Mouse (Mus musculus) spleen, embryonic (tissue): ENCODE measurements around the gene Pkn2.

Source experiments
- CTCF ChIA-PET: fragments of 350-600 bp; sonication (Branson Sonifier 250); formaldehyde crosslinking; loops from one replicate; lab custom pipeline; 2022; lab: Charles Lee

Pkn2 gene

GRCm38 (mm10) chr3:142881872-142882623 lies at the start of gene Pkn2:
Gene Pkn2 (minus strand): TSS chr3:142882004.
- CTCF ChIA-PET: no interaction called here

DNA sequence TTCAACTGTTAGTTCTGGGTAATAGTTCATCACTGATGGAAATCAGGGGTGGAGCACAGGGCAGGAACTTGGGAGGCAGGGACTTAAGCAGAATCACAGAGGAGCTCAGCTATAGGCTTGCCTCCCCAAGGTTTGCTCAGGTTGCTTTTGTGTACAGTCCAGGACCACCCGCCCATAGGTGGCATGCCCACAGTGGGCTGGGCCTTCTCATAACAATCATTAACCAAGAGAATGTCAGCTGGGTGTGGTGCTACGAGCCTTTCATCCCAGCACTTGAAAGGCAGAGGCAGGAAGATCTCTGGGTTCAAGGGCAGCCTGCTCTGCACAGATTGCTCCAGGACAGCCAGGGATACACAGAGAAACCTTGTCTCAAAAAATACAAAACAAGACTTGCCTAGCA lies 48.1 kb upstream of the Pkn2 start:
- CTCF ChIA-PET: no interaction called here

DNA sequence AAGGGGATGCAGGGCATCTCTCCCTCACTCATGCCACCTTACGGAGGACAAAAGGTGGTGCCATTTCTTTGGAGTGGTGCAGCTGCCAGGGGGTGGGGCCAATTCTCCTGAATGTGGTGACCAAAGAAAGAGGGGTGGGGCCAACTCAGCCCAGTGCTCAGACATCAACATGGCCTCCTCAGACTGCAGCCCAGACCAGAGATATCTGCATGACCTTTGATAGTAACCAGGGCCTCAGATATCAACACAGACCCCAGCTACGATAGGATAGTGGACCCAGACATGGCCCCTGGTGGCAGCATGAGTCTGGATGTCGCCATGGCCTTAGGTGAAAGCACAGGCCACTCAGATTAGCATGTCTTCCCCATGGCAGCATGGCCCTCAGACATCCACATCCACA lies 45.5 kb upstream of the Pkn2 start:
- CTCF ChIA-PET: no interaction called here

DNA sequence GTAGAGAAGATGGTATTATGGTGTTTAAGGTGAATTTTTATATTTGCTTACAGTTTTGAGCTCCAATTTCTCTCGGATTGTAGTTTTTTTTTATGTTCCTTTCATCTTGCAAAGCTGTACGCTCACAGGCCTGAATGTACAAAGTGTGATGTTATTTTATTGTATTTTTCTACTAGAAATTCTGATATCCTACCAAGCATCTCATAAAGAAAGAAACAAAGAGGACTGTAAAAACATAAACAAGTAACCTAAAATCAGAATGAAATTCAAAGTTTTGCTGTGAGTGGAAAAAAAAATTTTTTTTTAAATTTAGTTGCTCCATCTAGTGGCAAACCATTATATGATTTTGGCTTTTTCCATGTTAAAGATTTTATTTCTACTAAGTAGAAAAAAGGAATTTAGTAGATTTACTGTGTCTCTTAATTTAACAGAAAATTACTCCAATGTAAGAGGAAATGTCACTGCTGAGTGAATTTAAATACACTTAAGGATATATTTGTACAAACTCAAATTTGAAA lies 43.1 kb upstream of the Pkn2 start:
- CTCF ChIA-PET: interaction anchor here (0.7 kb wide), 1 partner anchor 122 kb away, joined by 3 read pairs; no protein-coding TSS in a partner anchor

DNA sequence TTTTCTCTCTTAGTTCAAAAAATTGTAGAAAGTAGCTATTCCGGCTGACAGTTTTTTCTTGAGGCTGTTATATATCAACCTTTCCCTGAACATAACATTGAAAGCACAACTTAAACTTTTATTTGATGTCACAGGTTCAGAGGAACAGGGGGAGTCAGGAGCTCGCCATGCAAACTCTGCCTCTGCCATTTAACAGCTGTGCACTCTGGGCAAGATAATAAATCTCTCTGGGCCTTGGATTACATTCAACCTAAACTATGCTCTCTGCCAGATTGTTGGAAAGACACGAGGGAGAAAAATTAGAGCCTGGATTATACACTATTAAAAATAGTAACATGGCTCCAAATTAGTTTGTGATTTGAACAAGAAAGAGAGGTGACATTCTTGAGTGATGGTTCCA lies 37.3 kb upstream of the Pkn2 start:
- CTCF ChIA-PET: no interaction called here

GRCm38 (mm10) chr3:142917760-142918439 lies 36.1 kb upstream of the Pkn2 start:
- CTCF ChIA-PET: no interaction called here

DNA sequence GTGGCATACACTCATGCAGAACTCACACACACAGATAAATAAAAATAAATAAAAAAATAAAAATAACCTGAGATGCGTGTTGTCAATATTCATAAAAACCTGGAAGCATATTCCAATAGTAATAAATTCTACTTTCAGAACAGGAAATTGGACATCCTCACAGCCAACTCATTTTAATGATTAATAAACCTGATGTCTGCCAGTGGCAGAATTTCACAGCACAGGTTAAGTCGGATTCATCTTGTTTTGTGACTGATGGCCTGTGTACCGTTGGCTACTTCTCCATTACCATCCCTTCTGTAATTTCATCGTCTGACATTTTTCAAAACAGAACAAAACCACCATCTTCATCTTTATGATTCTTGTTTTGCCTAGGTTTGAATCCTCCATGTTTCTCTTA lies 35.4 kb upstream of the Pkn2 start:
- CTCF ChIA-PET: no interaction called here

DNA sequence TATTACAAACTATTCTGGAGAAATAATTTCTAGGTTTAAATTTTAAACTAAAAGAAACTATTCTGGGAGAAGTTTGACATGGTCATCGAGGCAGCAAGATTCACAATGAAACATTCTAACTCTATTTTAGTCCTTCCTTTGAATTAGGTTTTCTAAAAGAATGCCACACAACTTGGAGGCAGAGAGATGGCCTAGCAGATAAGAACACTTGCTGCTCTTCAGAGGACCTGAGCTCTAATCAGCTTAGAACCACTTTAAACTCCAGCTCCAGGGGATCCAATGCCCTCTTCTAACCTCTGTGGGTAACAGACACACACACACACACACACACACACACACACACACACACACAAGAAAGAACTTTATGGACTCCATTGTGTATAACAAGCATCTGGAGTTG lies 31.5 kb upstream of the Pkn2 start:
- CTCF ChIA-PET: no interaction called here

DNA sequence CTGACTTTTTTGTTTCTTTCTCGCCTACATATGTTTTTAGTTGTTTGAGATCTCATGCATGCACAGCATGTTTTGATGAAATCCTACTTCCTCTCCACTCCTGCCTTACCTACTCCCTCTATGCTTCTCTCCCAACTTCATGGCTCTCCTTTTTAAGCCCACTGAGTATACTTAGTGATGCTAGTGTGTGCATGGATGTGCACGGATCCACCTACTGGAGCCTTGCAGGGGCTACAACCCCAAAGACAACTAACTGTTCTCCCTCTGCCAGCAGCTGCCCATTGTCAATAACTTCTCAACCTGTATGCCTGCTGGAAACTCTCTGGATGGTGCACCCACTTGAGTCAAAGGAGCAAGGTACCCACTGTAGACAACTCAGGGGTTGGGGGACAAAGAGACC lies 17.9 kb upstream of the Pkn2 start:
- CTCF ChIA-PET: no interaction called here

DNA sequence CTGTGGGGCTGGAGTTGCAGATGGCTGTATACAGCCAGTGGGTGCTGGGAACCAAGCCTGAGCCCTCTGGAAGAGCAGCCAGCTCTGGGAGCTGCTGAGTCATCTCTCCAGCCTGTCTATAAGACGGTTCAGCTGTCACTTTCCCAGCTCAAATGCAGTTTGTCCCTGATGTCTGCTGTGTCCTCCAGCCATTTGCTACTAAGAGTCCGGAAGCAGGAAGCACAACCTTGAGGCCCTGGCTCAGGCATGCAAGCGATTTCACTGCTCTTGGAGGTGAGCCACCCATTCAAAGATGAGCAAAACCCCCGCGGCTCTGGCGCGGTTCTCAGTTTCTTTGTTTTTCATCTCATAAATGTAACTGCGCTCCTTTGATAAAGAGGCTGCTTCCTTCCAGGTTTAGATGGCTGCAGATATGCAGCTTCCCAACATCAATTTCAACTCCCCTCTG lies 17.2 kb upstream of the Pkn2 start:
- CTCF ChIA-PET: no interaction called here

- CTCF ChIA-PET: no interaction called here
These were observed 8.6 kb upstream of the Pkn2 start for GRCm38 (mm10) chr3:142890442-142890841.

DNA sequence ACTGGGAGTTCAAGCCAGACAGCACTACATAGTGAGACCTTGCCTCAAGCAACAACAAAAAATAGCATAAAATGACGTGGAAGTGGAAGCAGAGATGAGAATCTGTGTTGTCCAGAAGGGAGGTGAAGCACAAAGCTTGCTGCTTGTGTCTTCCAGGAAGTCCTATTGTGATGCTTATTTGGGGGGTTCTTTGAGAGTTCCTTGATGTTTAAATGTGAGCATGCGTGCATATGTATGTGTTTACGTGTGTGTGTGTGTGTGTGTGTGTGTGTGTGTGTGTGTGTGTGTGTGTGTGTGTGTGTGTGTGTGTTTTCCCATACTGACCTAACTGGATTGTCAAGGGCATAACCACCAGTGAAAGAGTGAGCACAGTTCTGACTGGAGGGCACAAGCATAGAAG lies 5.2 kb upstream of the Pkn2 start:
- CTCF ChIA-PET: no interaction called here

DNA sequence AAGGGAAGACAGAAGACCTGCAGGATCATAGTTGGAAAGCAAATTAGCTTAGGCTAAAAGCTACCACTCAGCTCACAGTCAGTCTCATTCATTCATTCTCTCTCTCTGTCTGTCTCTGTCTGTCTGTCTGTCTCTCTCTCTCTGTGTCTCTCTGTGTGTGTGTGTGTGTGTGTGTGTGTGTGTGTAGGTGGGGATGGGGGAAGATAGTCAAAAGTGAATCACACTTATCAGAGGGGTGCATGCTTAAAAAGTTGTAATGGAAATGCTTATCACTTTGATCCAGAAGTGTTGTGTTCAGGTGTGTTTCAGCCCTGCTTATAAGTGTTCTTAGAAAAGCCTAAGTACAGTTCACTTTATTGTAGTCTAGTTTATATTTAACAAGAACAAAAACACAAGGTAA lies 2.8 kb upstream of the Pkn2 start:
- CTCF ChIA-PET: no interaction called here

GRCm38 (mm10) chr3:142881589-142881871 lies 274 bp downstream of the Pkn2 start:
- CTCF ChIA-PET: no interaction called here

GRCm38 (mm10) chr3:142880790-142881588 lies 815 bp downstream of the Pkn2 start:
- CTCF ChIA-PET: no interaction called here

DNA sequence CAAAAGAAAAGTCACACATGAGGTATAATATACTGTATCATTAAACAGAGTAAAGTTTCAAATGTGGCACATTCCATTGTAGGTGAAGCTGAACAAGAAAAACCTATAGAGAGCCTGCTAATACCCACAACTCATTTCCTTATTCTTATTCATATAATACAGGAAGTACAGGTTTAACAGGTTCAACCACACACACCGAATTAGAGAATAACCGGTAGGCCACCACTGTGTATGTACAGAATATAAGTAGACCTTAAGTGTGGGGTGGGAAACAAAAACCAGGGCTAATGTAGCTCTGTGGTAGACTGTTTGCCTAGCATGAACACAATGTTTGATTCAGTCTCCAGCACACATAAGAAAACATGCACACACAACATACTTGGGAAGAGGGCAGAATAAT lies 18.6 kb downstream of the Pkn2 start:
- CTCF ChIA-PET: no interaction called here

- CTCF ChIA-PET: no interaction called here
These were observed 25.0 kb downstream of the Pkn2 start for GRCm38 (mm10) chr3:142856832-142857231.

DNA sequence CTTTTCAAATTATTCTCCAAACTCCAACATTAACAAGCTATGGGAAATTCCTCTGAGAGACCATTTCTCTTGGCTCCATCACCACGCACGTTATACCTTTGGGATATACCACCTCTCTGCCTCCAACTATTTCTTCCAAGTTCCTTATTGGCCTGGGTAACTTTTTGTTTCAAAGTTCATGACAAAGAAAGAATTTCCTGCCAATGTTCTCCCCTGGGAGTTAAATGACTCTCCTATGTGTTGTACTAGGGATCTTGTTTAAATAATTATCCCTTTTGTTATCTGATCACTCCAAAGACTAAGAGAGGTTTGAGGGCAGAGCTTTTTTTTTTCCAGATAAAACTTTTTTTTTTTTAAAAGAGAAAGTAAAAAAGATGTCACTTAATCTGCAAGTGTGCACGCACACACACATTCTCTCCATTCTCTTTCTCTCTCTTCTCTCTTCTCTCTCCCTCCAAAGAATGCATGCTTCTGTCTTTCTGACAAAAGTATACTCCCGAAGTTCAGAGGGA lies 25.8 kb downstream of the Pkn2 start:
- CTCF ChIA-PET: no interaction called here

- CTCF ChIA-PET: no interaction called here
These were observed 28.9 kb downstream of the Pkn2 start for GRCm38 (mm10) chr3:142852911-142853310.

GRCm38 (mm10) chr3:142851631-142852030 lies 30.2 kb downstream of the Pkn2 start:
- CTCF ChIA-PET: no interaction called here

- CTCF ChIA-PET: no interaction called here
These were observed 41.8 kb downstream of the Pkn2 start for GRCm38 (mm10) chr3:142839961-142840360.

- CTCF ChIA-PET: no interaction called here
These were observed 47.0 kb downstream of the Pkn2 start for GRCm38 (mm10) chr3:142834761-142835160.
